Mouse (Mus musculus) stomach, embryonic 15.5 days (tissue): ENCODE measurements around the gene Anxa8. TPM values are rescaled to one million over a fixed set of nuclear protein-coding genes. Genes with fewer than 3 reads are reported as not detected.
A peak's percentile ranks its signal among the peaks of the same experiment; 100 is the strongest.

Experiments
- ATAC-seq: fragments of 200-750 bp; cut with Nextera tagmentation; 2 replicates; pipeline ENCODE4 v1.8.0; 2017; ENCODE audit warnings: low read depth, moderate number of reproducible peaks, moderate TSS enrichment; ENCODE audit not compliant: insufficient read depth, low FRiP score
- H3K27ac ChIP-seq: fragments of 300-500 bp; sonication (generic); 2 replicates; pipeline ENCODE4 v1.5.1; 2015; ENCODE audit warnings: mild to moderate bottlenecking, inconsistent platforms
- H3K27me3 ChIP-seq: fragments of 300-500 bp; sonication (generic); replicated peaks from 2 replicates; pipeline ENCODE4 v1.6.1; 2015; ENCODE audit warnings: inconsistent platforms
- H3K36me3 ChIP-seq: fragments of 300-500 bp; sonication (generic); 2 replicates; pipeline ENCODE4 v1.6.1; 2015; ENCODE audit warnings: inconsistent platforms
- H3K4me1 ChIP-seq: fragments of 300-500 bp; sonication (generic); 2 replicates; pipeline ENCODE4 v1.6.1; 2015; ENCODE audit warnings: inconsistent platforms
- H3K4me2 ChIP-seq: fragments of 300-500 bp; sonication (generic); 2 replicates; pipeline ENCODE4 v1.6.1; 2015; ENCODE audit warnings: mild to moderate bottlenecking, inconsistent platforms
- H3K4me3 ChIP-seq: fragments of 300-500 bp; sonication (generic); replicated peaks from 2 replicates; pipeline ENCODE4 v1.5.1; 2015; ENCODE audit warnings: inconsistent platforms
- H3K9ac ChIP-seq: fragments of 300-500 bp; sonication (generic); 2 replicates; pipeline ENCODE4 v1.6.1; 2015; ENCODE audit warnings: inconsistent platforms
- H3K9me3 ChIP-seq: fragments of 300-500 bp; sonication (generic); 2 replicates; pipeline ENCODE4 v1.6.1; 2016; ENCODE audit warnings: inconsistent platforms
- WGBS: fragments of 180-500 bp; shearing (Covaris S2); methylation state at CpG from one replicate; pipeline ENCODE4 v1.1.7; 2015; 5-methylcytosine and 5-hydroxymethylcytosine counted together
- polyA plus RNA-seq: library from polyadenylated mRNA; unstranded; fragments of >200 nt; fragmentation: Nextera tagmentation; extraction: Ambion mirVana; gene quantifications from 2 replicates; pipeline ENCODE4 v1.2.1, GENCODE M21; 2015

The Anxa8 gene
- polyA plus RNA-seq, 1 experiment from 2014 or later: 40.7 TPM

DNA sequence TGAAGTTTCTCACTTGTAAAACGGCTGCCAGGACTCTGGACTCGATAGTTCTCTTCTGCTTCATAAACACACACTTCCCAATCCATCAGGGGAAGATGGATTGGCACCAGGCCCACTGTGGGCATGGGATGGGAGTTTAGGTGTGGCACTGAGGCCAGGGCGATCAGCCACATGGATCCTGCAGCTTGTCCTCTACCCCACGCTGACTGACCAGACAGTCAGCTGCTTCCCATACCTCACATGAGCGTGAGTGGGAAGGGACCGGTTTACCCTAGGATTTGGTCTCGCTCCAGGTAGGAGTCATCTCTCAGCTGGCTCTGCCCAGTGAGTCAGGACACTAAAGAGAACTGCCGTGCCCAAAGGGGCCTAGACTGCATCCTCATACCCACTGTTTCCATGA, 4.0 kb downstream of the Anxa8 start:
- Histone ChIP-seq H3K4me1 (no peaks in the 10 kb centered on the region; the same call in 1 of the 2 replicates), H3K9me3 (no peaks in the 10 kb centered on the region), H3K27ac (no peak overlapping the region), H3K27me3 (no peaks in the 10 kb centered on the region), H3K4me2 (no peak overlapping the region), H3K9ac (no peak overlapping the region), H3K4me3 (no peak overlapping the region), H3K36me3 (no peaks in the 10 kb centered on the region)
- ATAC-seq: no peak
- WGBS: 81% methylated on average over 8 of the region's 8 CpGs

DNA sequence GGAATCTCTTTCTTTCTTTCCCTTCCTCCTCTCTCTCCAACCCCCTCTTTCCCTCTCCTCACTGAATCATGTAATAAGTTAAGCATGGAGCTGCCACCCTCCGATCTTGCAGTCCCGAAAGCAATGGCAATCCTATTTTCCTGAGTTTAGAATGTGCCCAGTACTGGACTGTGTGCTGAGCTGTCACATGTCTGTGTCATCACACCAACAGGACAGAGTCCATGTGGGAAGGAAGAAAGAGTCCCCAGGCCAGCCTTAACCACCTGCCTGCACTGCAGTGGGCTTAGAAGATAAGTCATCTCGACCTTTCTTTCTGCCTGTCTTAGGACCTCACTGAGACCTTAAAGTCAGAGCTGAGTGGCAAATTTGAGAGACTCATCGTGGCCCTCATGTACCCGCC, 5.7 kb downstream of the Anxa8 start:
- no peak overlapping the region for H3K4me3 ChIP-seq
- no peaks in the 10 kb centered on the region for H3K36me3 ChIP-seq
- H3K4me2 ChIP-seq: no peak overlapping the region
- no peak overlapping the region for H3K9ac ChIP-seq
- no peaks in the 10 kb centered on the region for H3K9me3 ChIP-seq
- WGBS: 72% methylated on average over 5 of the region's 5 CpGs
- H3K27me3 ChIP-seq: no peaks in the 10 kb centered on the region
- H3K27ac ChIP-seq: no peak overlapping the region
- no peak for ATAC-seq
- no peaks in the 10 kb centered on the region for H3K4me1 ChIP-seq

DNA sequence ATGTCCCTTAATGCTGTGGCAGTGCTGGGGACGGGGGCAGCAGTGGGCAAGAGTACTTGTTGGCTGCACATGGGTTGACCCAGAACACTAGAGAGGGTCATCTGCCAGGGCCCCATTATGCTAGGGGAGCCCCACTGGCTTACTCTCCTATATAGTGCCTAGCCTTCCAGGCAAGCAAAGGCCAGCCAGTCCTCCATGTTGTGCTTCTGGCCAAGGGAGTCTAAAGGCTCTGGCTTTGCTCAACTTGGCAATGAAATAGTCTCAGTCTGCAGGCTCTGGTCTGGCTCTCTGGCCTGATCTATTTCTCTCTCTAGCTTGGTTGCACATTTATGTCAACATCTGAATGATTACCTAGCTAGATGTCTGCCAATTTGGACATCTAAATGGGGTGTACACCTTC, 7.1 kb downstream of the Anxa8 start:
- Histone ChIP-seq H3K4me1 (no peaks in the 10 kb centered on the region), H3K27me3 (no peaks in the 10 kb centered on the region), H3K9ac (no peak overlapping the region), H3K4me3 (no peak overlapping the region), H3K9me3 (no peaks in the 10 kb centered on the region), H3K36me3 (no peaks in the 10 kb centered on the region), H3K4me2 (no peak overlapping the region), H3K27ac (no peak overlapping the region)
- no peak for ATAC-seq
- WGBS: 86% methylated on average over 1 of the region's 1 CpGs

GRCm38 (mm10) chr14:34096161-34096560, 10.4 kb downstream of the Anxa8 start:
- Histone ChIP-seq H3K4me3 (no peak overlapping the region), H3K27me3 (no peaks in the 10 kb centered on the region), H3K27ac (no peak overlapping the region), H3K4me2 (no peak overlapping the region), H3K9me3 (no peaks in the 10 kb centered on the region), H3K36me3 (no peaks in the 10 kb centered on the region), H3K9ac (no peak overlapping the region), H3K4me1 (no peaks in the 10 kb centered on the region)
- ATAC-seq: no peak
- WGBS: 83% methylated on average over 5 of the region's 5 CpGs

- H3K9me3 ChIP-seq: no peaks in the 10 kb centered on the region
- no peak within 1 kb of the TSS for H3K4me2 ChIP-seq
- H3K27ac ChIP-seq: no peak within 1 kb of the TSS
- H3K4me1 ChIP-seq: no peaks in the 10 kb centered on the region
- no peak within 1 kb of the TSS for H3K9ac ChIP-seq
- 50% methylated on average over 5 of the region's 5 CpGs for WGBS
- no peak within 1 kb of the TSS for H3K4me3 ChIP-seq
- no peaks in the 10 kb centered on the region for H3K36me3 ChIP-seq
- ATAC-seq: no peak
- no peaks in the 10 kb centered on the region for H3K27me3 ChIP-seq
Observed at GRCm38 (mm10) chr14:34102601-34103000, 16.8 kb downstream of the Anxa8 start, which contains the start of gene A630023A22Rik. Gene A630023A22Rik (minus strand): TSS chr14:34102754.

- H3K27ac ChIP-seq: no peak overlapping the region
- no peaks in the 10 kb centered on the region for H3K9me3 ChIP-seq
- H3K4me3 ChIP-seq: no peak overlapping the region
- ATAC-seq: no peak
- 50% methylated on average over 3 of the region's 3 CpGs for WGBS
- H3K36me3 ChIP-seq: no peaks in the 10 kb centered on the region
- H3K9ac ChIP-seq: no peak overlapping the region
- H3K4me2 ChIP-seq: no peak overlapping the region
- H3K27me3 ChIP-seq: no peaks in the 10 kb centered on the region
- H3K4me1 ChIP-seq: no peaks in the 10 kb centered on the region
Observed at GRCm38 (mm10) chr14:34103855-34104254, 18.1 kb downstream of the Anxa8 start.

- WGBS: 23% methylated on average over 8 of the region's 8 CpGs
- peak; percentile 49; the same call in 1 of the 2 replicates for ATAC-seq
Observed at GRCm38 (mm10) chr14:34104892-34105291, 19.1 kb downstream of the Anxa8 start.

GRCm38 (mm10) chr14:34106389-34107062, 20.7 kb downstream of the Anxa8 start:
- H3K36me3 ChIP-seq: no peaks in the 10 kb centered on the region
- no peaks in the 10 kb centered on the region for H3K9me3 ChIP-seq
- H3K4me2 ChIP-seq: no peak overlapping the region
- H3K27me3 ChIP-seq: no peaks in the 10 kb centered on the region
- 56% methylated on average over 12 of the region's 12 CpGs for WGBS
- ATAC-seq: no peak
- H3K4me3 ChIP-seq: no peak overlapping the region
- H3K27ac ChIP-seq: no peak overlapping the region
- no peaks in the 10 kb centered on the region for H3K4me1 ChIP-seq
- H3K9ac ChIP-seq: no peak overlapping the region

More at GRCm38 (mm10) chr14:34104892-34105291, 19.1 kb downstream of the Anxa8 start:
- no peak overlapping the region for H3K27ac ChIP-seq
- H3K9me3 ChIP-seq: no peaks in the 10 kb centered on the region
- no peaks in the 10 kb centered on the region for H3K27me3 ChIP-seq
- no peak overlapping the region for H3K4me3 ChIP-seq
- no peak overlapping the region for H3K4me2 ChIP-seq
- H3K9ac ChIP-seq: no peak overlapping the region
- no peaks in the 10 kb centered on the region for H3K4me1 ChIP-seq
- H3K36me3 ChIP-seq: no peaks in the 10 kb centered on the region

- ATAC-seq: no peak
- no peak overlapping the region for H3K27ac ChIP-seq
- H3K4me2 ChIP-seq: no peak overlapping the region
- H3K36me3 ChIP-seq: no peaks in the 10 kb centered on the region
- no peak overlapping the region for H3K9ac ChIP-seq
- H3K9me3 ChIP-seq: no peaks in the 10 kb centered on the region
- H3K4me1 ChIP-seq: no peaks in the 10 kb centered on the region
- no peak overlapping the region for H3K4me3 ChIP-seq
- 60% methylated on average over 4 of the region's 4 CpGs for whole genome bisulfite sequencing
- H3K27me3 ChIP-seq: no peaks in the 10 kb centered on the region
Observed at GRCm38 (mm10) chr14:34107594-34107993, 21.8 kb downstream of the Anxa8 start.

GRCm38 (mm10) chr14:34114311-34114710, 28.5 kb downstream of the Anxa8 start:
- Histone ChIP-seq H3K4me1 (no peaks in the 10 kb centered on the region), H3K27me3 (no peaks in the 10 kb centered on the region), H3K4me2 (no peak overlapping the region), H3K27ac (no peak overlapping the region), H3K9me3 (no peaks in the 10 kb centered on the region), H3K36me3 (no peaks in the 10 kb centered on the region), H3K4me3 (no peak overlapping the region), H3K9ac (no peak overlapping the region)
- WGBS: 78% methylated on average over 4 of the region's 4 CpGs
- no peak for ATAC-seq

DNA sequence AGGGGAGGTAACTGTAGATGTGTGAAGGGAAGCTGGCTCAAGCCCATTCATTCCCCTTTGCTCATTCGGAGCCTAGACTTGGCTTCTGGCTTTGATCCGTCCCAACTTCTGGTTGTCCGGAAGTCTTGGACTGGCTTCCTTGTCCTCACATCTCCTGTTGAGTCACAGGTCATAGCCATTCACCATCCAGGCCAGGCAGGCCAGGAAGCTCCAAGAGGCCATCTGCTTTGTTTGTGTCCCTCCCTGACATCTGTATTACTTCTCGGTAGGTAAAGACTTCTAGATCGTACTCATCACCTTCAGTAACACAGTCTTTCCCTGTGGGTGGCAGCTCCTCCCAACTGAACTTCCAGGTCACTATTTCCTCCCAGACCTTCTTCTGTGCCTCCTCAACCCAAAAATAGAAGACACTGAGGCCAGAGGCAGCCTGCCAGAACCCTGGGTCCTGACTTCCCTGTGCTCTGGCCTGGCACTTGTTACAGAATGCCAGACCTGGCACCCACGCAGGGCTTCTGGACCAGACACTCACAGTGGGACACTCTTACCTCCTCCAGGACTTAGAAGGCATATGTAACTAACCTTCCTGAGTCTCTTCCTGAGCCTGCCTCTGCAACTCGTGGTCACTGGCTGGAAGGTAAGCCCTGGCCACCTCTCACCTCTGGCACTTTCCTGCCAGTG, 33.4 kb downstream of the Anxa8 start:
- H3K27me3 ChIP-seq: no peaks in the 10 kb centered on the region; the same call in 1 of the 2 replicates
- no peak overlapping the region for H3K4me3 ChIP-seq
- H3K27ac ChIP-seq: no peak overlapping the region
- H3K9ac ChIP-seq: no peak overlapping the region
- H3K4me1 ChIP-seq: no peaks in the 10 kb centered on the region
- no peaks in the 10 kb centered on the region for H3K9me3 ChIP-seq
- no peaks in the 10 kb centered on the region for H3K36me3 ChIP-seq
- 78% methylated on average over 7 of the region's 7 CpGs for WGBS
- no peak overlapping the region for H3K4me2 ChIP-seq
- no peak for ATAC-seq

- H3K4me3 ChIP-seq: no peak overlapping the region
- H3K4me1 ChIP-seq: no peaks in the 10 kb centered on the region
- no peak overlapping the region for H3K27ac ChIP-seq
- no peaks in the 10 kb centered on the region for H3K36me3 ChIP-seq
- H3K9ac ChIP-seq: no peak overlapping the region
- H3K9me3 ChIP-seq: no peaks in the 10 kb centered on the region
- no peak for ATAC-seq
- no peak overlapping the region for H3K4me2 ChIP-seq
- no peaks in the 10 kb centered on the region; the same call in 1 of the 2 replicates for H3K27me3 ChIP-seq
- 77% methylated on average over 12 of the region's 12 CpGs for WGBS
Observed at GRCm38 (mm10) chr14:34120016-34120910, 34.5 kb downstream of the Anxa8 start.
